Mouse (Mus musculus) MEL (cell line): ENCODE measurements around the gene Hoxa11. TPM values are rescaled to one million over a fixed set of nuclear protein-coding genes. Genes with fewer than 3 reads are reported as not detected.

Experiments
- DNase-seq: peaks from one replicate; pipeline ENCODE4 v3.0.0; 2011; ENCODE audit warnings: low read depth, low spot score
- H3K27ac ChIP-seq: 2 replicates; pipeline ENCODE4 v1.5.1; 2012; ENCODE audit warnings: low read depth, mild to moderate bottlenecking, control low read depth, low read length, moderate library complexity; ENCODE audit not compliant: control insufficient read depth
- H3K27me3 ChIP-seq, 2 experiments: fragments of 150-350 bp in 1 of 2; sonication (generic) in 1 of 2; 2 replicates each; pipeline ENCODE4 v1.6.1; 2012; ENCODE audit warnings: low read length in 2 of 2, mild to moderate bottlenecking in 2 of 2, improper control_type of control experiment in 1 of 2, moderate library complexity in 1 of 2; ENCODE audit not compliant: insufficient read depth in 2 of 2, control insufficient read depth in 1 of 2
- H3K36me3 ChIP-seq, 2 experiments: 2 replicates each; pipeline ENCODE4 v1.6.1; 2012 to 2014; ENCODE audit warnings: low read length in 2 of 2, improper control_type of control experiment in 1 of 2, inconsistent platforms in 1 of 2, mild to moderate bottlenecking in 1 of 2; ENCODE audit not compliant: insufficient read depth in 2 of 2, control insufficient read depth in 1 of 2
- H3K4me1 ChIP-seq, 2 experiments: fragments of 150-350 bp in 1 of 2; sonication (generic) in 1 of 2; 2 replicates each; pipeline ENCODE4 v1.6.1; 2012; ENCODE audit warnings: low read length in 2 of 2, improper control_type of control experiment in 1 of 2, mild to moderate bottlenecking in 1 of 2; ENCODE audit not compliant: insufficient read depth in 2 of 2, control insufficient read depth in 1 of 2
- H3K4me3 ChIP-seq, 2 experiments: fragments of 150-350 bp in 1 of 2; sonication (generic) in 1 of 2; 2 replicates each; pipeline ENCODE4 v1.5.1; 2012; ENCODE audit warnings: low read depth in 2 of 2, low read length in 2 of 2, mild to moderate bottlenecking in 2 of 2, moderate library complexity in 2 of 2, control low read depth in 1 of 2, improper control_type of control experiment in 1 of 2; ENCODE audit not compliant: control insufficient read depth in 1 of 2, insufficient read depth in 1 of 2
- H3K79me2 ChIP-seq: 2 replicates; pipeline ENCODE4 v1.6.1; 2012; ENCODE audit warnings: mild to moderate bottlenecking, low read length, moderate library complexity; ENCODE audit not compliant: control insufficient read depth, poor library complexity, insufficient read depth
- H3K9ac ChIP-seq: 2 replicates; pipeline ENCODE4 v1.6.1; 2012; ENCODE audit warnings: low read depth, mild to moderate bottlenecking, control low read depth, low read length, moderate library complexity; ENCODE audit not compliant: control insufficient read depth, poor library complexity, severe bottlenecking
- H3K9me3 ChIP-seq: fragments of 150-350 bp; sonication (generic); replicated peaks from 2 replicates; pipeline ENCODE4 v1.6.1; 2012; ENCODE audit warnings: mild to moderate bottlenecking, low read length, improper control_type of control experiment, moderate library complexity; ENCODE audit not compliant: insufficient read depth
- CHD1 ChIP-seq: IDR thresholded peaks from 2 replicates; pipeline ENCODE4 v1.6.1; 2012; ENCODE audit warnings: low read depth, mild to moderate bottlenecking, inconsistent platforms, low read length, improper control_type of control experiment
- CHD2 ChIP-seq: IDR thresholded peaks from 2 replicates; pipeline ENCODE4 v1.6.1; 2011; ENCODE audit warnings: low read length, improper control_type of control experiment
- CTCF ChIP-seq, 3 experiments: IDR thresholded peaks in 2 of 3; conservative IDR thresholded peaks in 1 of 3; 2 replicates each; pipeline ENCODE4 v1.5.1; 2011 to 2012; ENCODE audit warnings: low read length in 3 of 3, low read depth in 2 of 3, mild to moderate bottlenecking in 2 of 3, improper control_type of control experiment in 1 of 3, inconsistent platforms in 1 of 3, mixed read lengths in 1 of 3, moderate library complexity in 1 of 3; ENCODE audit not compliant: control insufficient read depth in 1 of 3, insufficient read depth in 1 of 3, poor library complexity in 1 of 3, severe bottlenecking in 1 of 3
- EP300 ChIP-seq, 2 experiments: IDR thresholded peaks; 2 replicates each; pipeline ENCODE4 v1.6.1; 2011; ENCODE audit warnings: improper control_type of control experiment in 2 of 2, low read length in 2 of 2, low read depth in 1 of 2, mild to moderate bottlenecking in 1 of 2
- ETS1 ChIP-seq: IDR thresholded peaks from 2 replicates; pipeline ENCODE4 v1.6.1; 2012; ENCODE audit warnings: low read depth, mild to moderate bottlenecking, inconsistent platforms, low read length, improper control_type of control experiment, moderate library complexity
- GATA1 ChIP-seq: IDR thresholded peaks from 2 replicates; pipeline ENCODE4 v1.6.1; 2011; ENCODE audit warnings: low read depth, low read length, improper control_type of control experiment
- HCFC1 ChIP-seq: IDR thresholded peaks from 2 replicates; pipeline ENCODE4 v1.6.1; 2012; ENCODE audit warnings: low read depth, mild to moderate bottlenecking, inconsistent platforms, low read length, improper control_type of control experiment, moderate library complexity
- JUND ChIP-seq: IDR thresholded peaks from 2 replicates; pipeline ENCODE4 v1.6.1; 2011; ENCODE audit warnings: low read depth, mild to moderate bottlenecking, improper control_type of control experiment, low read length
- KAT2A ChIP-seq: conservative IDR thresholded peaks from 2 replicates; pipeline ENCODE4 v1.6.1; 2012; ENCODE audit warnings: low read depth, low read length, improper control_type of control experiment, inconsistent platforms
- MAFK ChIP-seq: IDR thresholded peaks from 2 replicates; pipeline ENCODE4 v1.6.1; 2011; ENCODE audit warnings: low read depth, mild to moderate bottlenecking, low read length, improper control_type of control experiment, borderline replicate concordance
- MAX ChIP-seq: IDR thresholded peaks from 2 replicates; pipeline ENCODE4 v1.6.1; 2011; ENCODE audit warnings: low read length, improper control_type of control experiment
- MEF2A ChIP-seq: IDR thresholded peaks from 2 replicates; pipeline ENCODE4 v1.6.1; 2014; ENCODE audit warnings: low read depth, mild to moderate bottlenecking, inconsistent platforms, low read length, improper control_type of control experiment; ENCODE audit not compliant: poor library complexity, insufficient replicate concordance, severe bottlenecking; ENCODE audit errors: extremely low read depth
- MXI1 ChIP-seq: IDR thresholded peaks from 2 replicates; pipeline ENCODE4 v1.6.1; 2011; ENCODE audit warnings: mild to moderate bottlenecking, low read depth, low read length, improper control_type of control experiment
- MYC ChIP-seq: IDR thresholded peaks from 2 replicates; pipeline ENCODE4 v1.6.1; 2011; ENCODE audit warnings: low read depth, mild to moderate bottlenecking, low read length, improper control_type of control experiment, moderate library complexity
- NELFE ChIP-seq: IDR thresholded peaks from 2 replicates; pipeline ENCODE4 v1.6.1; 2011; ENCODE audit warnings: low read depth, low read length, improper control_type of control experiment
- NRF1 ChIP-seq: IDR thresholded peaks from 2 replicates; pipeline ENCODE4 v1.6.1; 2014; ENCODE audit warnings: low read depth, mild to moderate bottlenecking, inconsistent platforms, low read length, improper control_type of control experiment, moderate library complexity; ENCODE audit not compliant: poor library complexity, insufficient read depth, severe bottlenecking
- POLR2A ChIP-seq, 2 experiments: IDR thresholded peaks; 2 replicates each; pipeline ENCODE4 v1.6.1; 2011 to 2012; ENCODE audit warnings: low read length in 2 of 2, mild to moderate bottlenecking in 2 of 2, control low read depth in 1 of 2, improper control_type of control experiment in 1 of 2, low read depth in 1 of 2, moderate library complexity in 1 of 2; ENCODE audit not compliant: control insufficient read depth in 1 of 2, insufficient read depth in 1 of 2, poor library complexity in 1 of 2
- POLR2AphosphoS5 ChIP-seq: IDR thresholded peaks from 2 replicates; pipeline ENCODE4 v1.6.1; 2012; ENCODE audit warnings: low read depth, borderline replicate concordance, mild to moderate bottlenecking, inconsistent platforms, low read length, moderate library complexity, mixed read lengths
- TAL1 ChIP-seq: IDR thresholded peaks from 2 replicates; pipeline ENCODE4 v1.6.1; 2012; ENCODE audit warnings: mild to moderate bottlenecking, inconsistent platforms, low read length, moderate library complexity, mixed read lengths
- TBP ChIP-seq: IDR thresholded peaks from 2 replicates; pipeline ENCODE4 v1.8.0; 2011; ENCODE audit warnings: low read depth, low read length, improper control_type of control experiment
- TCF12 ChIP-seq: IDR thresholded peaks from 2 replicates; pipeline ENCODE4 v1.6.1; 2014; ENCODE audit warnings: low read depth, mild to moderate bottlenecking, inconsistent platforms, low read length, improper control_type of control experiment, moderate library complexity
- USF2 ChIP-seq, 2 experiments: IDR thresholded peaks; 2 replicates each; pipeline ENCODE4 v1.6.1; 2011 to 2012; ENCODE audit warnings: improper control_type of control experiment in 2 of 2, low read length in 2 of 2, borderline replicate concordance in 1 of 2, inconsistent platforms in 1 of 2, low read depth in 1 of 2, mild to moderate bottlenecking in 1 of 2; ENCODE audit not compliant: insufficient read depth in 1 of 2
- ZMIZ1 ChIP-seq: IDR thresholded peaks from 2 replicates; pipeline ENCODE4 v1.6.1; 2012; ENCODE audit warnings: low read depth, mild to moderate bottlenecking, inconsistent platforms, low read length, improper control_type of control experiment, moderate library complexity
- ZNF384 ChIP-seq: IDR thresholded peaks from 2 replicates; pipeline ENCODE4 v1.6.1; 2012; ENCODE audit warnings: low read depth, mild to moderate bottlenecking, inconsistent platforms, low read length, improper control_type of control experiment
- polyA plus RNA-seq, 2 experiments: library from polyadenylated mRNA; stranded (reverse) in 1 of 2; unstranded in 1 of 2; fragments of >175 nt in 1 of 2; fragments of >200 nt in 1 of 2; gene quantifications; 2 replicates each; pipeline versions ENCODE4 v1.2.1 to v1.2.4; 2012; ENCODE audit warnings: low replicate concordance in 2 of 2, low read depth in 1 of 2; ENCODE audit not compliant: insufficient read length in 2 of 2, insufficient read depth in 1 of 2, missing spikeins in 1 of 2
- total RNA-seq: library from RNA; depleted of rRNA; stranded (reverse); fragments of 300-350 nt; gene quantifications from 2 replicates; pipeline ENCODE4 v1.2.3, GENCODE M21; 2012

Gene Hoxa11
- total and polyA plus RNA-seq, 3 experiments: not detected

- no peaks in the 10 kb centered on the region for H3K9me3 ChIP-seq
- no peaks in the 10 kb centered on the region for H3K27me3 ChIP-seq
- no peak for DNase-seq
- no peaks in the 10 kb centered on the region for H3K36me3 ChIP-seq
- H3K4me3 ChIP-seq: no peak overlapping the region
- no peak for TF ChIP-seq ETS1
- no peak for TF ChIP-seq EP300 (IDR thresholded peaks at IDR 0.05; ENCODE audit: low read depth in 1 of 2, low read length in 2 of 2)
- TF ChIP-seq NRF1: no peak
- TF ChIP-seq TCF12: no peak
- TF ChIP-seq CHD2: no peak
- no peak for TF ChIP-seq MAX
- TF ChIP-seq POLR2AphosphoS5: no peak
- TF ChIP-seq TBP: no peak
- no peak for TF ChIP-seq TAL1
- no peak for TF ChIP-seq POLR2A (IDR thresholded peaks at IDR 0.05; ENCODE audit: control insufficient read depth in 1 of 2, insufficient read depth in 1 of 2, low read depth in 1 of 2, low read length in 2 of 2, poor library complexity in 1 of 2)
- no peak for TF ChIP-seq ZMIZ1
- no peak for TF ChIP-seq MXI1
- no peak for TF ChIP-seq NELFE
- no peak for TF ChIP-seq KAT2A
- TF ChIP-seq MEF2A: no peak
- no peak for TF ChIP-seq GATA1
- no peak for TF ChIP-seq CHD1
- TF ChIP-seq CTCF (IDR thresholded peaks at IDR 0.05 in 2 of 3, conservative IDR thresholded peaks at IDR 0.05 in 1 of 3; ENCODE audit: control insufficient read depth in 1 of 3, insufficient read depth in 1 of 3, low read depth in 2 of 3, low read length in 3 of 3, poor library complexity in 1 of 3, severe bottlenecking in 1 of 3): no peak
- no peaks in the 10 kb centered on the region for H3K4me1 ChIP-seq
- no peaks in the 10 kb centered on the region for H3K79me2 ChIP-seq
- H3K9ac ChIP-seq: no peak overlapping the region
- H3K27ac ChIP-seq: no peak overlapping the region
These were observed 9.7 kb downstream of the Hoxa11 start for GRCm38 (mm10) chr6:52235866-52236265.

GRCm38 (mm10) chr6:52235267-52235666 is 10.3 kb downstream of the Hoxa11 start:
- no peaks in the 10 kb centered on the region for H3K4me1 ChIP-seq
- no peak overlapping the region for H3K9ac ChIP-seq
- TF ChIP-seq MYC (no peak), HCFC1 (no peak), CTCF (IDR thresholded peaks at IDR 0.05 in 2 of 3, conservative IDR thresholded peaks at IDR 0.05 in 1 of 3; ENCODE audit: control insufficient read depth in 1 of 3, insufficient read depth in 1 of 3, low read depth in 2 of 3, low read length in 3 of 3, poor library complexity in 1 of 3, severe bottlenecking in 1 of 3) (no peak), MEF2A (no peak), USF2 (IDR thresholded peaks at IDR 0.05; ENCODE audit: borderline replicate concordance in 1 of 2, insufficient read depth in 1 of 2, low read depth in 1 of 2, low read length in 2 of 2) (no peak), POLR2A (IDR thresholded peaks at IDR 0.05; ENCODE audit: control insufficient read depth in 1 of 2, insufficient read depth in 1 of 2, low read depth in 1 of 2, low read length in 2 of 2, poor library complexity in 1 of 2) (no peak), CHD1 (no peak), MXI1 (no peak), ZNF384 (no peak), MAFK (no peak), ZMIZ1 (no peak), NELFE (no peak), JUND (no peak)
- no peaks in the 10 kb centered on the region for H3K9me3 ChIP-seq
- no peak overlapping the region for H3K4me3 ChIP-seq
- H3K27ac ChIP-seq: no peak overlapping the region
- no peaks in the 10 kb centered on the region for H3K79me2 ChIP-seq
- no peaks in the 10 kb centered on the region for H3K36me3 ChIP-seq
- H3K27me3 ChIP-seq: no peaks in the 10 kb centered on the region
- no peak for DNase-seq
